Mouse (Mus musculus): ENCODE measurements around the gene Nedd9.
"Not testable (repeated sequence)": the region's sequence is repeated elsewhere in the genome, so short reads cannot be mapped to it uniquely, and the experiment has no call there.

The Nedd9 gene

DNA sequence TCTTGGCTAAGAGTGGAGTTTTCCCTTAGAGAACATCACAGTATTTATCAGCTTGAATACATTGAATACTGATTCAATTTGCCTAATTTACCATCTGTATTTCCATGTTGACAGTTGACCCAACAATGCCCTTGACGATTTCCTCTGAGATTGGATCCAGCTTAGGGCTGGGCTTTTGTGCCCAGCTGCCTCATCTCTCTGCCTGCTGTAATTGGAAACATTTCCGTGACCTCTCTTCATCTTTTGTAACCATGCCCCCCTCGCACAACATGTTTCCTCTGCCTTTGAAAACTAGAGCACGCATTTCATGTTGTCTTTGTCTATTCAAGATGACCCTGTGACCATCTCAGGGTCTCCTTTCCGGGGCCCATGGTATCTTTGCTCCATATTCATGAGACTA lies 188.2 kb downstream of the Nedd9 start:
- ATAC-seq (ENCODE audit: low TSS enrichment), result no peak

DNA sequence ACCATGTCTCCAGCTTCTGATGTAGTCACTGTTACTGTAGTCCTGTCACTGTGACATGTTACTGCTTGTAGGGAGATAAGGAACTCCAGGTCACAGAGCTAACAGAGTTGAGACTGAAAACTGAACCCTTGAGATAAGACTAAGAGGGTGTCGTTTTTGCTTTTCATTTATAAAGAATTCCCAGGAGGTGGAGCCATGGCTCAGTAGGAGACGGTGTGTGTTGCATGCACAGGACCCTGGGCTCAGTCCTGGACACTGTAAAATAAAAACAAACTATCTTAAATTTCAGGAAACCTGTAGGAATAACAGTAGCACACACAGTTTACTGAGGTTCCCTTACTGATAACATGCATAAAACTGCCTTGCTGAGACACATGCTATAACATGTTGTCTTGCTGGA lies 188.6 kb downstream of the Nedd9 start:
- no peak for ATAC-seq (ENCODE audit: low TSS enrichment)

- no peak for ATAC-seq (ENCODE audit: low TSS enrichment)
These were observed 190.8 kb downstream of the Nedd9 start for GRCm38 (mm10) chr13:41296396-41296795.

GRCm38 (mm10) chr13:41295886-41296285 lies 191.3 kb downstream of the Nedd9 start:
- no peak for ATAC-seq (ENCODE audit: low TSS enrichment)

DNA sequence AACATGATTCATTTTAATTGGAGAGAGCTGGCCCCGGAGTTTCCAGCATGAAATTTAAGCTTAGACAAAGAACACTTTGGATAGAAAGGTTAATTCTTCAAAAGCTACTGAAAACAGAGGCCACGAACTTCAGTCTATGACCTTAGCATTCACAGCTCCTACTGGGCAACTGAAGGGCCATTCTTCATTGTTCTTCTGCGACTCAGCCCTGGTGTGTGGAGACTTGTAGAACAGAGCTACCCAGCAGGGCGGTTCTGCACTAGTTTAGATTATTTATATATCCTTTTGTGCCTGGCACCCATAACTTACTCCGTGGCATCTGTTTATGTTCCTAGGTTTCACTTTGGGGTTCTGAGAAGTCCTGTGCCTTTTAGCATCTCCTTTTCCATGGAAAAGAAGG lies 193.6 kb downstream of the Nedd9 start:
- ATAC-seq (ENCODE audit: low TSS enrichment), result no peak

DNA sequence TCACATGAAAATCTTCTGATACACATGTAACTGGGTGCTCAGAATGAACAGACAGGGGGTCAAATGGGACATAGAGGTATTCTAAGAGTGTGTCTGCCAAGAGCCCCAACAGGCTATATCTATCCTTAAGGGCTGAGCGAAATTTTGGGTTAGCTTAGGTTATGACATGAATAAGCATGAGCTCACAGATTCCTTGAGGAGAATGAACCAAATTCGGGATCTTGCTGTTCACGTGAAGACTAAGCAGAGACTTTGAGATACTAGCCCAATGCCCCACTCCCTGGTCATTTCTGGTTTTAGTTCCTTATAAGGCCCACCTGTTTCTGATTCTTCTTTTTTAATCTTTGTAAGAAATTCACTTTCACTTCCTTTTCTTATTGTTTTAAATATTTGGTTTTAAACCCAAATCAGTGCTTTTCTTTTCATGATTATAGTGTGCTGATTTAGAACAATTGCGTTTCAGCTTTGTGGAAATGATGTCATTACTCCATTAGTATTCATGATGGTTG lies 195.6 kb downstream of the Nedd9 start:
- ATAC-seq (ENCODE audit: low TSS enrichment), result no peak

DNA sequence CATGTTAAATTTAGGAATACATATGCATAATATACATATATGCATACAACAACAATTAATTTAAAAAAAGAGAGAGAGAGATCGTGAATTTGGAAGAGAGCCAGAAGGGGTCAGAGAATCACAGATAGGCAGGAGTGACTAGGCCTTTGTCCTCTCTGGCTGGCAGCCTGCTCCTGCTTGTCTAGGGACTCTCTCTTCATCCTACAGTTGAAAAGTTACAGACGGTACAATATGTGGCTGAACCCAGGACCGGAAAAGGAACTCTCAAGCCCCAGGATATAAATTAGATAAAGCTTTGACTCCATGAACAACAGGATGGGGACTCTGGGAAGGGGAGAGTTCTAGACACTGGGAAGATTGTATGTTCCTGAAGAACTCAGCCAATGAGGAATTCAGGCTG lies 200.9 kb downstream of the Nedd9 start:
- ATAC-seq (ENCODE audit: low TSS enrichment), result no peak

GRCm38 (mm10) chr13:41285448-41285847 lies 201.7 kb downstream of the Nedd9 start:
- ATAC-seq (ENCODE audit: low TSS enrichment), result no peak

- peak; percentile 86 for ATAC-seq (ENCODE audit: low TSS enrichment)
These were observed 203.9 kb downstream of the Nedd9 start for GRCm38 (mm10) chr13:41283256-41283655.

- ATAC-seq (ENCODE audit: low TSS enrichment), result no peak
These were observed 206.5 kb downstream of the Nedd9 start for GRCm38 (mm10) chr13:41280696-41281095.

DNA sequence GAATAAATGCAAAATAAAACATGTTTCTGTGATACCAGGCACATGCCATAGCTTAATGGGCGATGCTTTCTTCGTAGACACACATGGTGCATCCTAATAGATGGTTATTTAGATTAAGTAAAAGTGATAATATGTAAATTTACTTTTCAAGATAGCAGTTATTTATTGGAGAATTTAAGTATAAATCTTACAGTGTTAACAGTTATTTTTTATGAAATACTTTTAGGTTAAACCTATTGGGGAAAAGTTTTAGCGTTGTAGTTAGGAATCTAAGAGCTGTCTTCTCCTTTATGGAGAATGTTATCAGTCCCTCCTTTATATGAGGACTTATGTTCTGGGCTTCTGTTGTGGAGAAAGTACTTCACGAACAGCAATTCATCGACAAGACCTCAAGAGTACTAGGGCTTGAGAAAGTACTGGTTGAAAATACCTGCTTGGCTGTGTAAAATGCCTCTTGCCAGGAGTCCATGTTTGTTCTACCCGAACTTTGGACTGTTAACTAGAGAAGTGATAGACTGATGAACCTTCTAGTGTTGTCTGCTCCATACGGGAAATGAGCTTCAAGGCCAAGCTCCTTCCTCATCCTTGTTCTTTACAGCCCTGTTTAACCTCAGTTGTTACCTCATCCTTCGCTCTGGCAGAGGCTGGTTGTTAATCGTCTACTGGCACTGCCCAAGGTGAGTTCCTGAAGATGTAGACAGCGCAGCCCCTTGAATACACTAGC lies 213.1 kb downstream of the Nedd9 start, which contains the start of gene Gm17364:
Gm17364 (minus strand) TSS at position 51 of the 724 bp plus-strand sequence.
- ATAC-seq (ENCODE audit: low TSS enrichment), result no peak

GRCm38 (mm10) chr13:41267827-41268408 lies 219.2 kb downstream of the Nedd9 start:
- ATAC-seq (ENCODE audit: low TSS enrichment), result peak; percentile 94

DNA sequence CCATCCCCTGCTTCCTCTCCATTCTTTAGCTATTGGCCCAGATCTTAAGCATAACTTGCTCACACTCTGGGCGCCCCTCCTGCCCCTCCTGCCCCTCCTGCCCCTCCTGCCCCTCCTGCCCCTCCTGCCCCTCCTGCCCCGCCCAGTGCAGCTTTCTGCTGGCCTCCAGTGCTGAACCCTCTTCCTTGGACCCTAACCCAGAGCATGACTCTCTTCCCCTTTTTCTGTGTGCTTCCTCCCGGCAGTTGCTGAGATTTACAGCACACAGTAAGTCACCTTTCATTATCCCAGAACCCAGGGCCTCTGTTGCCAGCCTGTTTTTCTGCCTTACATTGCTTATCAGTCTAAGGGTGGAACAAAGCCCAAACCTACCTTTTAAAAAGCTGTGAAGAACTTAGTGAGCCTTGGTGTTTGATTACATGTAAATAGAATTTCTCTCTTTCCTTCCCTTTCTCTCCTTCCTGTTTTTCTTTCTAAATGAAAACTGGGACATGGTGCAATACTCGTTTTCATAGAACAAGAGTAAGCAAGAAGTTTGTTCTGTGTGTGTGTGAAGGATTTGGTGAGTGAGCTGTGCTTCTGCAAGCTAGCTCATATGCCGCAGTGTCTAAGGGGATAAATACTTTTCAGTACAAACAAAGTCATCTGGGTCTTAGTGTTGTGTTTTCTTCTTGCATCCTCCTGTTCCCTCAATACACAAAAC lies 223.7 kb downstream of the Nedd9 start:
- ATAC-seq (ENCODE audit: low TSS enrichment), result no peak

DNA sequence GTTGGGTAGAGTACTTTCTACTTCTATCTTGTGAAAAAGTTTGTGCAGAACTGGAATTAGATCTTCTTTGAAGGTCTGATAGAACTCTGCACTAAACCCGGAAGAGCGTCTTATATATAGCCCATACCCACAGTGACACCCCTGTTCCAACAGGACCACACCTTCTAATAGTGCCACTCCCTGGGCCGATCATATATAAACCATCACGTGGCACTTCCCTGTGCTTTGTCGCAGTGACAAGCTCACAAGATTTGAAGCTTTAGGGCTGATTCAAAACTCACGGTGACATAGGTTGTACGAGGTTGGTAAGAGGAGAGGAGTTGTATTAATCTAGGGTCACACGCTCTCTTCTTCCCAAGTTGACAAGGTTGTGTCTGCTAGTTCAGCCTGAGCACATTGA lies 225.5 kb downstream of the Nedd9 start:
- ATAC-seq (ENCODE audit: low TSS enrichment), result not testable (repeated sequence)
